Mouse (Mus musculus): ENCODE data around the gene Dtnbp1. TPM values are rescaled to one million over a fixed set of nuclear protein-coding genes. Genes with fewer than 3 reads are reported as not detected.

Dtnbp1 gene
- polyA plus RNA-seq, 1 experiment = 28.3 TPM

DNA sequence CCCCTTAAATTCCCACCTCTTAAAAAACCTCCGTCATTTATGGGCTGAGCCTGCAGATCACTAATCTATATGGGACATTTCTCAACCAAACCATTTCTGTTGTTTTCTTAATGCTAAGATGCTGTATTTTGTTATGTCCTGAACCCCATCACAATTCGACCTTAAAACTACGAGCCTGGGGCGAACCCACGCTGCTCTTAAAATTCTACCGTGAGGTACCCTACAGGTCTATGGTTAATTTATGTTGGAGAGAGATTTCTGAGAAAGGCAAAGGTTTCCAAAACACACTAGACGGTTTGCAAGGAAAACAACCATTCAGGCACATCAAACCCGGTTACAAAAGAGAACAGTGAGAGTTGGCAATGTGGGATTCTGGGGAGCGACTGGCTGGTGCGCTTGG is 31.4 kb upstream of the Dtnbp1 start:
- H3K4me1 ChIP-seq (ENCODE audit: control insufficient read depth, insufficient read depth, insufficient read length) = no peaks in the 10 kb centered on the region
- no peak for DNase-seq (ENCODE audit: low read depth in 1 of 2, low spot score in 2 of 2)
- TF ChIP-seq POLR2A (IDR thresholded peaks at IDR 0.05; ENCODE audit: low read depth, low read length) = no peak
- TF ChIP-seq CTCF (IDR thresholded peaks at IDR 0.05; ENCODE audit: extremely low read depth, insufficient read depth, insufficient read length, insufficient replicate concordance) = no peak
- WGBS = 92% methylated on average over 10 of the region's 10 CpGs
- no peaks in the 10 kb centered on the region for H3K27me3 ChIP-seq (ENCODE audit: control insufficient read depth, insufficient read depth, low read length)
- no peak overlapping the region for H3K27ac ChIP-seq (ENCODE audit: insufficient read depth, low read length)
- no peak overlapping the region for H3K4me3 ChIP-seq (ENCODE audit: extremely low read depth, insufficient read depth, insufficient read length)
- no peaks in the 10 kb centered on the region for H3K36me3 ChIP-seq (ENCODE audit: control insufficient read depth, insufficient read depth, low read length)

- Histone ChIP-seq H3K27me3 (ENCODE audit: control insufficient read depth, insufficient read depth, low read length) (no peaks in the 10 kb centered on the region), H3K27ac (ENCODE audit: insufficient read depth, low read length) (no peak overlapping the region), H3K36me3 (ENCODE audit: control insufficient read depth, insufficient read depth, low read length) (no peaks in the 10 kb centered on the region), H3K4me1 (ENCODE audit: control insufficient read depth, insufficient read depth, insufficient read length) (no peaks in the 10 kb centered on the region), H3K4me3 (ENCODE audit: extremely low read depth, insufficient read depth, insufficient read length) (no peak overlapping the region)
- WGBS = 88% methylated on average over 4 of the region's 4 CpGs
- no peak for DNase-seq (ENCODE audit: low read depth in 1 of 2, low spot score in 2 of 2)
- TF ChIP-seq POLR2A (IDR thresholded peaks at IDR 0.05; ENCODE audit: low read depth, low read length) (no peak), CTCF (IDR thresholded peaks at IDR 0.05; ENCODE audit: extremely low read depth, insufficient read depth, insufficient read length, insufficient replicate concordance) (no peak)
Measured at GRCm38 (mm10) chr13:45032484-45032883, 30.5 kb upstream of the Dtnbp1 start.

- no peaks in the 10 kb centered on the region for H3K36me3 ChIP-seq (ENCODE audit: control insufficient read depth, insufficient read depth, low read length)
- no peak for TF ChIP-seq POLR2A (IDR thresholded peaks at IDR 0.05; ENCODE audit: low read depth, low read length)
- no peak for TF ChIP-seq CTCF (IDR thresholded peaks at IDR 0.05; ENCODE audit: extremely low read depth, insufficient read depth, insufficient read length, insufficient replicate concordance)
- no peak overlapping the region for H3K27ac ChIP-seq (ENCODE audit: insufficient read depth, low read length)
- WGBS = 17% methylated on average over 7 of the region's 7 CpGs
- H3K4me3 ChIP-seq (ENCODE audit: extremely low read depth, insufficient read depth, insufficient read length) = no peak overlapping the region
- no peak for DNase-seq (ENCODE audit: low read depth in 1 of 2, low spot score in 2 of 2)
- H3K4me1 ChIP-seq (ENCODE audit: control insufficient read depth, insufficient read depth, insufficient read length) = no peaks in the 10 kb centered on the region
- H3K27me3 ChIP-seq (ENCODE audit: control insufficient read depth, insufficient read depth, low read length) = no peaks in the 10 kb centered on the region
Measured at GRCm38 (mm10) chr13:45031748-45032147, 29.8 kb upstream of the Dtnbp1 start.

DNA sequence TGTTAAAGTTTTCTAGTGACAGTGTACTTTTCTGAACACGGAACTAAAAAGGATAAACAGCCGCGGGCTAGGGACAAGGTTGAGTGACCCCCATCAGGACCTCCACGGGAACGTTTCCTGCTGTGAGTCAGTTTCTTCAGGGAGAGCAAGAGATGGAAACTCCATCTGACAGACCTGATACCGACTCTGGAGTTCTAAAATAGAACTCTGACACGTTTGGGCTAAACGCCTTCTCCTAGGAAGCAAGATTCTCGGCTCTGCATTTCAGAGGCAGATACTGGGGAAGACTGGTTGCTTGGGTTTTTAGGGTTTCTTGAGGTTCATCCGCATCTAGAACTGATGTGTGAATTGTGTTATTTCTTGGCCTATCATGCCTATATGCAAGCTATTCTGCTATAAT is 29.4 kb upstream of the Dtnbp1 start:
- TF ChIP-seq POLR2A (IDR thresholded peaks at IDR 0.05; ENCODE audit: low read depth, low read length) (no peak), CTCF (IDR thresholded peaks at IDR 0.05; ENCODE audit: extremely low read depth, insufficient read depth, insufficient read length, insufficient replicate concordance) (no peak)
- no peak overlapping the region for H3K4me3 ChIP-seq (ENCODE audit: extremely low read depth, insufficient read depth, insufficient read length)
- no peaks in the 10 kb centered on the region for H3K4me1 ChIP-seq (ENCODE audit: control insufficient read depth, insufficient read depth, insufficient read length)
- no peak for DNase-seq (ENCODE audit: low read depth in 1 of 2, low spot score in 2 of 2)
- 35% methylated on average over 10 of the region's 10 CpGs for WGBS
- H3K27ac ChIP-seq (ENCODE audit: insufficient read depth, low read length) = no peak overlapping the region
- H3K36me3 ChIP-seq (ENCODE audit: control insufficient read depth, insufficient read depth, low read length) = no peaks in the 10 kb centered on the region
- H3K27me3 ChIP-seq (ENCODE audit: control insufficient read depth, insufficient read depth, low read length) = no peaks in the 10 kb centered on the region

GRCm38 (mm10) chr13:45030830-45031229 is 28.9 kb upstream of the Dtnbp1 start:
- Histone ChIP-seq H3K36me3 (ENCODE audit: control insufficient read depth, insufficient read depth, low read length) (no peaks in the 10 kb centered on the region), H3K27ac (ENCODE audit: insufficient read depth, low read length) (no peak overlapping the region), H3K27me3 (ENCODE audit: control insufficient read depth, insufficient read depth, low read length) (no peaks in the 10 kb centered on the region), H3K4me3 (ENCODE audit: extremely low read depth, insufficient read depth, insufficient read length) (no peak overlapping the region), H3K4me1 (ENCODE audit: control insufficient read depth, insufficient read depth, insufficient read length) (no peaks in the 10 kb centered on the region)
- DNase-seq (ENCODE audit: low read depth in 1 of 2, low spot score in 2 of 2) = peak; percentile 79 to 82
- WGBS = 8% methylated on average over 12 of the region's 12 CpGs
- no peak for TF ChIP-seq POLR2A (IDR thresholded peaks at IDR 0.05; ENCODE audit: low read depth, low read length)
- TF ChIP-seq CTCF (IDR thresholded peaks at IDR 0.05; ENCODE audit: extremely low read depth, insufficient read depth, insufficient read length, insufficient replicate concordance) = peak; percentile 100

GRCm38 (mm10) chr13:45029791-45030190 is 27.8 kb upstream of the Dtnbp1 start:
- H3K27ac ChIP-seq (ENCODE audit: insufficient read depth, low read length) = no peak overlapping the region
- no peaks in the 10 kb centered on the region for H3K4me1 ChIP-seq (ENCODE audit: control insufficient read depth, insufficient read depth, insufficient read length)
- no peaks in the 10 kb centered on the region for H3K36me3 ChIP-seq (ENCODE audit: control insufficient read depth, insufficient read depth, low read length)
- no peak overlapping the region for H3K4me3 ChIP-seq (ENCODE audit: extremely low read depth, insufficient read depth, insufficient read length)
- TF ChIP-seq CTCF (IDR thresholded peaks at IDR 0.05; ENCODE audit: extremely low read depth, insufficient read depth, insufficient read length, insufficient replicate concordance) = no peak
- TF ChIP-seq POLR2A (IDR thresholded peaks at IDR 0.05; ENCODE audit: low read depth, low read length) = no peak
- no peak for DNase-seq (ENCODE audit: low read depth in 1 of 2, low spot score in 2 of 2)
- WGBS = 82% methylated on average over 1 of the region's 1 CpGs
- H3K27me3 ChIP-seq (ENCODE audit: control insufficient read depth, insufficient read depth, low read length) = no peaks in the 10 kb centered on the region

DNA sequence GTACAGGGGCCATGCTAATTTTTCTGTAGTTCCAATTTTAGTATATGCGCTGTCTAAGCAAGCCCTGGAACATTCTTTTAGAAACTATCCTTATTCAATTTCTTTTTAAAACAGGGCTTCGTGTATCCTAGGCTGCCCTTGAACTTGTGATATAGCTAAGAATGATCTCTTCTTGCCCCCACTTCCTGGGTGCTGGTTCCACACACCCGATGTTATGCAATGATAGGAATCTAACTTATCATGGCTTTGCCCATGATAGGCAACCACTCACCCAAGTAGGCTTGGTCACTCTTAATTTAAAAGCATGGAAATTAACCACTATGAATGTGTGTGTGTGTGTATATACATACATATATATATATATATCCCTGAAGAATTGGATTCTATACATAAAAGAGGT is 24.3 kb upstream of the Dtnbp1 start:
- Histone ChIP-seq H3K4me1 (ENCODE audit: control insufficient read depth, insufficient read depth, insufficient read length) (no peaks in the 10 kb centered on the region), H3K4me3 (ENCODE audit: extremely low read depth, insufficient read depth, insufficient read length) (no peak overlapping the region), H3K27ac (ENCODE audit: insufficient read depth, low read length) (no peak overlapping the region), H3K27me3 (ENCODE audit: control insufficient read depth, insufficient read depth, low read length) (no peaks in the 10 kb centered on the region), H3K36me3 (ENCODE audit: control insufficient read depth, insufficient read depth, low read length) (no peaks in the 10 kb centered on the region)
- TF ChIP-seq CTCF (IDR thresholded peaks at IDR 0.05; ENCODE audit: extremely low read depth, insufficient read depth, insufficient read length, insufficient replicate concordance) = no peak
- no peak for TF ChIP-seq POLR2A (IDR thresholded peaks at IDR 0.05; ENCODE audit: low read depth, low read length)
- no peak for DNase-seq (ENCODE audit: low read depth in 1 of 2, low spot score in 2 of 2)
- 79% methylated on average over 3 of the region's 3 CpGs for WGBS

Data from spleen, adult 2 months (tissue).